Mouse (Mus musculus): ENCODE data around the gene Galk1. TPM values are rescaled to one million over a fixed set of nuclear protein-coding genes. Genes with fewer than 3 reads are reported as not detected.

Galk1 gene
- total RNA-seq, 1 experiment = 144 TPM

GRCm38 (mm10) chr11:115971016-115971415 is 41.5 kb downstream of the Galk1 start:
- peak; percentile 53 for DNase-seq (ENCODE audit: low read depth, low spot score)
- Histone ChIP-seq H3K4me1 (ENCODE audit: control insufficient read depth in 2 of 2, insufficient read depth in 2 of 2, low read length in 2 of 2, poor library complexity in 1 of 2) (peaks cover 14 to 28% of the 10 kb centered on the region in 2 experiments), H3K36me3 (ENCODE audit: control insufficient read depth, insufficient read depth, low read length, poor library complexity, severe bottlenecking) (0 out of 2 replicates have a peak, but pooled peaks cover 2% of the 10 kb centered on the region), H3K4me3 (ENCODE audit: insufficient read depth in 1 of 2, low read depth in 1 of 2, low read length in 2 of 2, poor library complexity in 1 of 2, severe bottlenecking in 1 of 2) (no peak overlapping the region), H3K9ac (ENCODE audit: insufficient read depth, low read depth, low read length, poor library complexity, severe bottlenecking) (no peak overlapping the region), H3K27ac (ENCODE audit: insufficient read depth, low read depth, low read length, poor library complexity, severe bottlenecking) (peak overlapping the region; percentile 79; the same call in 1 of the 2 replicates), H3K9me3 (ENCODE audit: control insufficient read depth, insufficient read depth, low read depth, low read length) (no peaks in the 10 kb centered on the region)
- in situ Hi-C loops (cut with MboI; ENCODE audit: low sequenced_read_pairs in 2 of 2, unreplicated experiment in 2 of 2) = no loop called here
- TF ChIP-seq ZC3H11A (IDR thresholded peaks at IDR 0.05; ENCODE audit: borderline replicate concordance, low read depth, low read length) (no peak), ZNF384 (IDR thresholded peaks at IDR 0.05; ENCODE audit: low read depth, low read length) (no peak), CHD2 (IDR thresholded peaks at IDR 0.05; ENCODE audit: low read depth, low read length) (no peak), HCFC1 (IDR thresholded peaks at IDR 0.05; ENCODE audit: borderline replicate concordance, insufficient read depth, low read length) (no peak), MAFK (IDR thresholded peaks at IDR 0.05; ENCODE audit: insufficient read depth, low read depth, low read length) (no peak)

DNA sequence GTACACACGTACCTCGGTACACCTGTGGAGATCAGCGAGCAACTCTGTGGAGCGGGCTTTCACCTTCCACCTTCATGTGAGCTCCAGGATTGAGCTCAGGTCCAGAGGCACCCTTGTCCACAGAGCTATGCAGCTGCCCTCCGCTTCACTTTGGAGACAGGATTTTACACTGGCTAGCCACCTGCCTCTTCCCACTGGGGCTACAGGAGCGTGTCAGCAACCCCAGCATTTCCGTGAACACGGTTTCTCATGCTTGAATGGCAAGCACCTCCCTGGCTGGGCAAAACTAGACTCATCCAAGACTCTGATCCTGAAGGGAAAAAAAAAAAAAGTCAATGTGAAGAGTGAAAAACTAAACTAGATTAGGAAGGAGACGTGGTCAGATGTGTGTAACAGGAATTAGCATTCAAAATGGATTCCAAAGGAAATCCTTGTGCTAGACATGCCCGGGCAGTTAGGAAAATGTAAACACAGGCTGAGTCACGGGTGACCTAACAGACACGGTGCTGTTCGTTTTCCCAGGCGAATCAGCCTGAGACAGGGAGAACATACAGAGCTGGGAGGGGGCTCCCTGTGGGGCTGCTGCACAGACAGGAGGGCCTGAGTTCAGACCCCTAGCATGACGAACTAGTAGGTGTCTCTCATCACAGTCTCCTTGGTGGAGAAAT is 42.4 kb downstream of the Galk1 start:
- H3K9me3 ChIP-seq (ENCODE audit: control insufficient read depth, insufficient read depth, low read depth, low read length) = no peaks in the 10 kb centered on the region
- peak overlapping the region; percentile 79 for H3K27ac ChIP-seq (ENCODE audit: insufficient read depth, low read depth, low read length, poor library complexity, severe bottlenecking)
- peak overlapping the region; percentile 73 for H3K9ac ChIP-seq (ENCODE audit: insufficient read depth, low read depth, low read length, poor library complexity, severe bottlenecking)
- peaks cover 11 to 24% of the 10 kb centered on the region in 2 experiments for H3K4me1 ChIP-seq (ENCODE audit: control insufficient read depth in 2 of 2, insufficient read depth in 2 of 2, low read length in 2 of 2, poor library complexity in 1 of 2)
- DNase-seq (ENCODE audit: low read depth, low spot score) = peak; percentile 47
- TF ChIP-seq ZC3H11A (IDR thresholded peaks at IDR 0.05; ENCODE audit: borderline replicate concordance, low read depth, low read length) (no peak), ZNF384 (IDR thresholded peaks at IDR 0.05; ENCODE audit: low read depth, low read length) (no peak), MAFK (IDR thresholded peaks at IDR 0.05; ENCODE audit: insufficient read depth, low read depth, low read length) (no peak), CHD2 (IDR thresholded peaks at IDR 0.05; ENCODE audit: low read depth, low read length) (no peak), HCFC1 (IDR thresholded peaks at IDR 0.05; ENCODE audit: borderline replicate concordance, insufficient read depth, low read length) (no peak)
- H3K4me3 ChIP-seq (ENCODE audit: insufficient read depth in 1 of 2, low read depth in 1 of 2, low read length in 2 of 2, poor library complexity in 1 of 2, severe bottlenecking in 1 of 2) = peak overlapping the region in 1 of 2 experiments; percentile 18; a peak in 1 of 4 replicates
- peaks cover 4% of the 10 kb centered on the region for H3K36me3 ChIP-seq (ENCODE audit: control insufficient read depth, insufficient read depth, low read length, poor library complexity, severe bottlenecking)
- in situ Hi-C loops (cut with MboI; ENCODE audit: low sequenced_read_pairs in 2 of 2, unreplicated experiment in 2 of 2) = no loop called here

GRCm38 (mm10) chr11:115968731-115969405 is 43.7 kb downstream of the Galk1 start:
- no peak overlapping the region for H3K9ac ChIP-seq (ENCODE audit: insufficient read depth, low read depth, low read length, poor library complexity, severe bottlenecking)
- in situ Hi-C loops (cut with MboI; ENCODE audit: low sequenced_read_pairs in 2 of 2, unreplicated experiment in 2 of 2) = no loop called here
- peak; percentile 71 for TF ChIP-seq ZNF384 (IDR thresholded peaks at IDR 0.05; ENCODE audit: low read depth, low read length)
- TF ChIP-seq MAFK (IDR thresholded peaks at IDR 0.05; ENCODE audit: insufficient read depth, low read depth, low read length) = no peak
- no peak for TF ChIP-seq CHD2 (IDR thresholded peaks at IDR 0.05; ENCODE audit: low read depth, low read length)
- peaks cover 17% of the 10 kb centered on the region for H3K36me3 ChIP-seq (ENCODE audit: control insufficient read depth, insufficient read depth, low read length, poor library complexity, severe bottlenecking)
- no peaks in the 10 kb centered on the region for H3K9me3 ChIP-seq (ENCODE audit: control insufficient read depth, insufficient read depth, low read depth, low read length)
- H3K4me3 ChIP-seq (ENCODE audit: insufficient read depth in 1 of 2, low read depth in 1 of 2, low read length in 2 of 2, poor library complexity in 1 of 2, severe bottlenecking in 1 of 2) = no peak overlapping the region
- DNase-seq (ENCODE audit: low read depth, low spot score) = no peak
- peaks cover 11 to 24% of the 10 kb centered on the region in 2 experiments for H3K4me1 ChIP-seq (ENCODE audit: control insufficient read depth in 2 of 2, insufficient read depth in 2 of 2, low read length in 2 of 2, poor library complexity in 1 of 2)
- H3K27ac ChIP-seq (ENCODE audit: insufficient read depth, low read depth, low read length, poor library complexity, severe bottlenecking) = no peak overlapping the region

GRCm38 (mm10) chr11:115964977-115965604 is 47.4 kb downstream of the Galk1 start:
- no peak overlapping the region for H3K4me3 ChIP-seq (ENCODE audit: insufficient read depth in 1 of 2, low read depth in 1 of 2, low read length in 2 of 2, poor library complexity in 1 of 2, severe bottlenecking in 1 of 2)
- no peak overlapping the region for H3K9ac ChIP-seq (ENCODE audit: insufficient read depth, low read depth, low read length, poor library complexity, severe bottlenecking)
- in situ Hi-C loops (cut with MboI; ENCODE audit: low sequenced_read_pairs in 2 of 2, unreplicated experiment in 2 of 2) = no loop called here
- H3K27ac ChIP-seq (ENCODE audit: insufficient read depth, low read depth, low read length, poor library complexity, severe bottlenecking) = no peak overlapping the region
- DNase-seq (ENCODE audit: low read depth, low spot score) = no peak
- TF ChIP-seq ZNF384 (IDR thresholded peaks at IDR 0.05; ENCODE audit: low read depth, low read length) (no peak), MAFK (IDR thresholded peaks at IDR 0.05; ENCODE audit: insufficient read depth, low read depth, low read length) (no peak), CHD2 (IDR thresholded peaks at IDR 0.05; ENCODE audit: low read depth, low read length) (no peak), ZC3H11A (IDR thresholded peaks at IDR 0.05; ENCODE audit: borderline replicate concordance, low read depth, low read length) (no peak), HCFC1 (IDR thresholded peaks at IDR 0.05; ENCODE audit: borderline replicate concordance, insufficient read depth, low read length) (no peak)
- H3K36me3 ChIP-seq (ENCODE audit: control insufficient read depth, insufficient read depth, low read length, poor library complexity, severe bottlenecking) = peaks cover 47% of the 10 kb centered on the region
- peaks cover 3 to 18% of the 10 kb centered on the region in 2 experiments; a peak in 3 of 4 replicates for H3K4me1 ChIP-seq (ENCODE audit: control insufficient read depth in 2 of 2, insufficient read depth in 2 of 2, low read length in 2 of 2, poor library complexity in 1 of 2)
- no peaks in the 10 kb centered on the region for H3K9me3 ChIP-seq (ENCODE audit: control insufficient read depth, insufficient read depth, low read depth, low read length)

Data from ES-E14 (cell line).